Mouse (Mus musculus): ENCODE data around the gene Mex3a.

The Mex3a gene

GRCm38 (mm10) chr3:88532299-88532674 is at the start of gene Mex3a:
TSS of gene Mex3a (plus strand) at chr3:88532395.
- no peak for DNase-seq

- DNase-seq = no peak
Measured at GRCm38 (mm10) chr3:88483141-88483540, 49.1 kb upstream of the Mex3a start.

- peak; percentile 80 for DNase-seq
Measured at GRCm38 (mm10) chr3:88483621-88484020, 48.6 kb upstream of the Mex3a start.

DNA sequence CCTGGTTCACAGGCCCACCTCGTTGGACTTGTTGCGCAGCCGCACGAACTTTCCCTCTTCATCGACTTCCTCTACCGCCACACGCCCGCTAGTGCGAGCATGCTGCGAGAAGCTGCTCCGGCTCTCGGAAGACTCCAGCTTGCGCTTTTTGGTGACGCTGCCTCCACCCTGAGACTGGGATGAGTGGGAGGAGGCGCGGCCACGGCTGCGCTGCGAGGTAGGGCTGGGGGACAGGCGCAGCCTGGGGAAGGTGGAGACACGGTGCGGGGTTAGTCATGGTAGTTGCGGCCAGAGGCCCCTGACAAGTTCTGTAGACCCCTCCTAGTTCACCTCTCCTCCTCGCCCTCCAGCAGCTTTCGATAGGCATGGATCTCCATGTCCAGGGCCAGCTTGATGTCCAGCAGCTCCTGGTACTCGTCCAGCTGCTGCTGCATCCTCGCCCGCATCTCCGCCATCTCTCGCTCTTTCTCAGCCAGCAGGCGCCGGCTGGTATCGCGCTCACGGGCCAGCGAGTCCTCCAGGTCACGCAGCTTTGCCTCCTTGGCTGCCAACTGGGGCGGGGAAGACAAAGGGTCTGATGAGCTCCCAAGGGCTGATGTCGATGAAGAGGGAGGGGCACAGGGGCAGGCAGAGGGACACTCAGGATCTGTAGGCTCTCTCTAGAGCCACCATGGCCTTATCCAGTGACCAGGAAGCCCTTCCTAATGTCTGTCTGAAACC is 47.4 kb upstream of the Mex3a start:
- DNase-seq = no peak

DNA sequence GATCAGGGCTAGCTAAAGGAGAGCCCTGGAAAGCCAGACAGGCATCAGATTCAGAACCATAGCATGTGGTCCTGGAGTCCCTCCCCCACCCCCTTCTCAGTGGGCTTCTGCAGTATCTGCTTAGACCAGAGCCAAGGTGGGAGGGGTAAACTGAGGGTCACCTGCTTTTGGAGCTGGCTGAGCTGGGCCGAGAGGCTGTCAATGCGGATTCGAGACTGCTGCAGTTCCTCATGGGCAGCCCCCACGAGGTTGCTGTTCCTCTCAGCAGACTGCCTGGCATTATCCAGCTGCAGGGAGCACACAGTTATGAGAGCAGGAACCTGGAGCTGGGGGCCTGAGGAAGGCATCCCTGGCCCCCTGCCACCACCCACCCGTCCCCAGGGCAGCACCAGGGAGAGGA is 46.2 kb upstream of the Mex3a start:
- no peak for DNase-seq

DNA sequence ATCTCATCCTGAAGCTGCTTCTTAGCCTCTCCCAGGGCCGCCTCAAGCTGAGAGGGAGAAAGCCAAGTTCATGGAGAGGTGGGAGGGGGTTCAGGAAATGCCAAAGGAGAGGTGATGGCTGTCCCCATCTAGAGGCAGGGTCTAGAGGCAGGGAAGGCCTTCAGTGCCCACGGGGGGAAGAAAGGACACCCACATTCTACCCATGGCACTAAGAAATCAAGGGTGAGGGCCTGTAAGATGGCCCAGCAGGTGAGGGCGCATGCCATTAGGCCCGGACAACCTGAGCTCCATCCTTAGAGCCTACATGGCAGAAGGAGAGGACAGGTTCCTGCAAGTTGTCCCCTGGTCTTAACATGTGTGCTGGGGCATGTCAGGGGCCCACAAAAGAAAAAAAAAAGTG is 45.3 kb upstream of the Mex3a start:
- DNase-seq = no peak

- DNase-seq = no peak
Measured at GRCm38 (mm10) chr3:88487396-88487795, 44.8 kb upstream of the Mex3a start.

- no peak for DNase-seq
Measured at GRCm38 (mm10) chr3:88493706-88494582, 38.3 kb upstream of the Mex3a start.

- DNase-seq = peak; percentile 51
Measured at GRCm38 (mm10) chr3:88494836-88495628, 37.2 kb upstream of the Mex3a start.

- DNase-seq = peak; percentile 62
Measured at GRCm38 (mm10) chr3:88495741-88496415, 36.3 kb upstream of the Mex3a start.

- DNase-seq = no peak
Measured at GRCm38 (mm10) chr3:88499580-88499979, 32.6 kb upstream of the Mex3a start.

- DNase-seq = no peak
Measured at GRCm38 (mm10) chr3:88500087-88500486, 32.1 kb upstream of the Mex3a start.

DNA sequence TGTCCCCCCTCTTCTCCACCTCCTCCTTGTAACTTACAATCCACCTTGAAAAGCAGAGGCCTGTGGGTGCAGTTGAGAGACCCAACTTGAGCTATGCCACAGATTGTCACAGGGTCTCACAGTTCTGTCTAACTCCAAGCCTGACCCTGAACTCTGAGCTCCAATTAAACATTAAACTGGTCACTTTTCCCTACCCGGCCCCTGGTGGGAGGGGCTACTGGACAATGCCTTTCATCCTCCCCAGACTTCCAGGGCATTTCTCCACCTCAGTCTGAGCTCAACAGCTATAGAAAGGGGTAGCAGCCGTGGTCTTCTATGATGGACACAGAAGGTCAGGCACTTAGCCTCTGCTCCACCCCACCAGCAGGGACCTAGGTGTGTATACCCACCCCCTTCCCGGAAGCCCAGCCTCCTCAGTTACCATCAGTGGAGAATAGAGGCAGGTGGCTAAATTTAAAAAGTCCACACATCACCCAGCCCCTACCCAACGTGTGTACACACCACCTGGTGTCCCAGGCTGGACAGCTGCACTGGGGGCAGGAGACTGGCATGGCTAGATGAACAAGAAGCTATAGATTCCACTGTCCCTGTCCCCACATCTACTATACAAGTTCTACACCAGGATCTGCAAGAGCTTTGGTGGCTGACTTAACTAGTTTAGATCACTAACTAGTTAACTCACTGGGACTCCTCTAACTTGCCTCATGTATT is 31.4 kb upstream of the Mex3a start:
- DNase-seq = peak; percentile 86

- no peak for DNase-seq
Measured at GRCm38 (mm10) chr3:88501366-88502030, 30.7 kb upstream of the Mex3a start.

- peak; percentile 64 for DNase-seq
Measured at GRCm38 (mm10) chr3:88502031-88502571, 30.1 kb upstream of the Mex3a start.

DNA sequence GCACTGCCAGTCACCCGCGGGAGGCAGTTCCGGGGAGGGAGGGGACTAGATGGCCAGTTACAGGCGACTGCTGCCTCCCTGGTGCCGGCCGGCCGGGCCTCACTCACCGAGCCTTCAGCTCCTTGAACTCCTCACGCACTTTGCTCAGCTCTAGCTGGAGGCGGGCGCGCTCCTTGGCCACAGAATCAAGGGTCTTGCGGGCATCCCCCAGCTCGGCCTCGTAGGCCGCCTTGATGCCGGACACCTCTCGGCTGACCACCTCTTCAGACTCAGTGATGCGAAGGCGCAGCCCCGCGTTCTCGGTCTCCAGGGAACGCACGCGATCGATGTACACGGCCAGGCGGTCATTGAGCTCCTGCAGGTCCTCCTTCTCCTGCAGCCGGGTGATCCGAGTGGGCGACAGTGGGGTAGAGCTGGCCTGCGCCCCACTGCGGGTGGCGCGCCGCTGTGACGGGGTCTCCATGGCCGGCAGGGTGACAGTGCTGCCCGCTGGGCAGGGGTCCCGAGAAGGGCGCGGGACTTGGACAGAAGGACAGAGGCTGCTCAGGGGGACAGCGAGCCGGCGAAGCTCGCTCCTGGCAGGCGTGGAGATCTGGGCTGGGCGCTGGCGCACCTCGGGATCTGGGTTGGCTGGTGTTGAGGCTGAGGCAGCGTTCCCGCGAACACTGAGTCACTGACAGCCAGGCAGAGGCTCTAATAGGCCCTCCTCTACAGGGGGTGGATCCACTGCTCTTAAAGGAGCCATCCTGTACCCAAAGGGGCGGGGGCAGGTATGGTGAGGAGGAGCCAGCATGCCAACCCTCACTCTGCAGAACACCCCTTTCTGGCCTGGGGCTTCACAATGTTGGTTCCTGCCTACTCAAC is 29.3 kb upstream of the Mex3a start:
- peak; percentile 96 for DNase-seq

DNA sequence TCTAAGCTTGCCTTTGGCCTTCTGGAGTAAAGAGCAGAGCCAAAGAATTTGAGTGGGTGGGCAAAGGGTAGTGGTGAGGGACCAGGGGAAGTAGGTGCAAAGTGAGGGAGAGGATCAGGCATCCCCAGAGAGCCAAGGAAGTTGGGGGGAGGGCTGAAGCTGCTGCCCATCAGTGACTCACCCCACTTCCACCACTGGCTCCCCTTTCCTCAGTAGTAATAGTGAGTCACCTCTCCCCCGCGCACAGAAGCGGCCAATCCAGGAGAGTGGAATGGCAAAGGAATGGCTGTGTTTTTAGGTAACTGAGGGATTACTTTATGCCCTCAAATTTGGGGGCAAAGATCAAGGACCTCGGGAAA is 28.7 kb upstream of the Mex3a start:
- no peak for DNase-seq

DNA sequence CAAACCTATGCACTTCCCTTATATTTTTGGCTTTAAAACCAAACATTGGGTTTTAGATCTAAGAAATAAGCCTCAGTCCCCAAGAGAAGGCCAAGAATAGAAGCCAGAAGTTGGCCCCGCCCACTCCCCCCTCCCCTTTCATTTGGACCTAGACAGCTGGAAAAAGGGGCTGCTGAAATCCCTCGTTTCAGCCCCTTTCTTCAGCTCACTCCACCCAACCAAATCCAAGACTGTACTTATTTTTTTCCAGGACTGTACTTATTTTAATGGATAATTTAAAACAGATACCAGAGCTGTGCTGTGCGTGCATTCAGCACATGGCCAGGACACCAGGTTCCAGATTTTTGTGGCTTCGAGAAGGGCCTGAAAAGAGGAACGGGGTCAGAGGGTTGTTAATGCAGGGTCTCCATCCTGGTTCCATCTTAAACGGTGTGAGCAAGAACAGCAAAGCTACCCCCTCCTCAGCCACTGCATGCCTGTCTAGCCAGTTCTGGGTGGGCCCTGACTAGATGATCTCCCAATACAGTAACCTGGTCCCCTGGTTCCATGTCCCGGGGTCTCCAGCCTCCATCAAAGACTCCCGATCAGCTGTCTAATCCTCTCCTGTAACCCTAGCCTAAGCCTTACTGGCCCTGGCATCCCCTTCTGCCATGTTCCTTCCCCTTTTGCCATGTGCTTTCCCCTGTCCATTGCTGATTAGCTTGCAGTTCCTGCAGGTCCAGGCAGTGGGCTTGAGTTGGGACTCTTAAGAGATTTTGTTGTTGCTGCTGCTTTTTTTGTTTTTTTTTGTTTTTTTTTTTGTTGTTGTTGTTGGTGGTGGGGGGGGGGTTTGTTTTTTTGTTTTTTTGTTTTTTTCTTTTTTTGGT is 28.1 kb upstream of the Mex3a start:
- DNase-seq = no peak

DNA sequence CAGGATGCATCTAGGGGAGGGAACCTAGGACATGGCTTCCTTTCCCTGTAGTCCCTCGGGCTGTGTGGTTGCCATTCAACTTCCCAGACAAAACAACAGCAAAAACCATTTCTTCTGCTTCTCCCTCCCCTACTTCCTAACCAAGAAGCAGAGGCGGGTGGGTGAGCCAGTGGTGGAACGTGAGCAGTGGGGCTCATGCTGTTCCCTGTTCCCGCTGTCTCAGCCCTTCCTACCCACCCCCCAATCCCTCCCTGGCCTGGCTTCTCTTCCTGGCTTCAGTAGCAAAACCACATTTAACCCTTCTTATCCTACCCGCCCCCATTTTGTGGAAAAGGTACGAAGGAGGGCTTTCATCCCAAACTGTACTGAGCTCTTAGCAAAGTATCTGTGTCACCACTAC is 27.1 kb upstream of the Mex3a start:
- DNase-seq = no peak
